Mouse (Mus musculus): Measurements from ENCODE around the gene Rftn1. TPM values are rescaled to one million over a fixed set of nuclear protein-coding genes. Genes with fewer than 3 reads are reported as not detected.

The Rftn1 gene
- total RNA-seq, 1 experiment from 2014 or later, result 33.6 TPM

DNA sequence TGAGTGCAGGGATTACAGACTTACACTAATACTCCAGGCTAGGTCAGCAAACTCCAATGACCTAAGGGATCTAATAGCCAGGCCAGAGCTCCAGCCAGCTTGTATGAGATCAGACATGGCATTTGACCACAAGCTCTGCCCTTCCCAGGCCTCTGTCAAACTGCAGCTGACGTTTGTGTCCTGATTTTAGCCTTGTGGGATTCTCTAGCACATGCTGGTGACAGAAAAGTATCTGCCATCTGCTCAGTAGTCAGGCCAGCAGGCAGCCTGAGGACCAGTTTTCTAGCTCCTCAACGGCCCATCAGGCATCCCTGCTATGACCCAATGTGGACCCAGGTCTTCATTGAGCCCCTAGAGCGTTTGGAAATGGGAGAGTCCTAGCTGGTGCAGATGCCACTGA is 188.3 kb downstream of the Rftn1 start:
- no peak for ATAC-seq (replicated peaks in 1 of 2; ENCODE audit: insufficient read depth in 1 of 2, low FRiP score in 2 of 2, low TSS enrichment in 1 of 2, low read depth in 1 of 2, poor library complexity in 2 of 2, severe bottlenecking in 2 of 2)

DNA sequence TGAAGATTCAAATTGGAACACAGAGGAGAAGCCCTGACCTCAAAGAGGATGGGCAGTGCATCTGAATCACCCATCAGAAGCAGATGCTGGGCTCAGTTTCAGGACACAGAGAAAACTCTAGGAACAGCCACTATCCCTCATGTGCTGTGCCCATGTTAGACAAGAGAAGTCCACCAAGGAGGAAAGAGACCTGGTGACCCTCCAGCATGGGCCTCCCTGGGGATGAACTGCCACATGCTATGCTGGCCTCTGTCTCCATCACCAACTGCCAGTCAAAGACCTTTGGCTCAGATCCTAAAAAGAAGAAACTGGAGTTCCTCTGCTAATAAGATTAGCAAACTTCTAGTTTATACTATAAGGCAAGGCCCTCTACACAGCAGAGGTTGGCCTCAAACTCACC is 188.7 kb downstream of the Rftn1 start:
- no peak for ATAC-seq (replicated peaks in 1 of 2; ENCODE audit: insufficient read depth in 1 of 2, low FRiP score in 2 of 2, low TSS enrichment in 1 of 2, low read depth in 1 of 2, poor library complexity in 2 of 2, severe bottlenecking in 2 of 2)

DNA sequence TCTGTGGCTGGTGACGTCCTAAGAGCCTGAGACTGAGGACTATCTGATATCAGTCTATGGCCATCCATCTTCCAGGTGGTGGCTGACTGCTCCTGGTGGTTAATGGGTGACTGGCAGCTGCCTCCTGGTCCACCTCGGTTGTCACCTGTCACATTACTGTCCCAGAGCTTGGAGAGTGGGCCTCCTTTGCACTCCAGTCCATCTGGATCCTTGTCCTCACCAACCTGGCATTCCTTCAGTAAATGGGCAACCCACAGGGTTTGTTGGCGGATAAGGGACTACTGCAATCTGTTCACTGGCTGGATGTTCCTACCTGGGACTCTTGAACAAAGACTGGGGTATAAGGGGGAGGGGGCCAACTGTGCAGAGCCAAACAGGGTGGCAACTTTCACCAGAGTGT is 189.9 kb downstream of the Rftn1 start:
- no peak for ATAC-seq (replicated peaks in 1 of 2; ENCODE audit: insufficient read depth in 1 of 2, low FRiP score in 2 of 2, low TSS enrichment in 1 of 2, low read depth in 1 of 2, poor library complexity in 2 of 2, severe bottlenecking in 2 of 2)

DNA sequence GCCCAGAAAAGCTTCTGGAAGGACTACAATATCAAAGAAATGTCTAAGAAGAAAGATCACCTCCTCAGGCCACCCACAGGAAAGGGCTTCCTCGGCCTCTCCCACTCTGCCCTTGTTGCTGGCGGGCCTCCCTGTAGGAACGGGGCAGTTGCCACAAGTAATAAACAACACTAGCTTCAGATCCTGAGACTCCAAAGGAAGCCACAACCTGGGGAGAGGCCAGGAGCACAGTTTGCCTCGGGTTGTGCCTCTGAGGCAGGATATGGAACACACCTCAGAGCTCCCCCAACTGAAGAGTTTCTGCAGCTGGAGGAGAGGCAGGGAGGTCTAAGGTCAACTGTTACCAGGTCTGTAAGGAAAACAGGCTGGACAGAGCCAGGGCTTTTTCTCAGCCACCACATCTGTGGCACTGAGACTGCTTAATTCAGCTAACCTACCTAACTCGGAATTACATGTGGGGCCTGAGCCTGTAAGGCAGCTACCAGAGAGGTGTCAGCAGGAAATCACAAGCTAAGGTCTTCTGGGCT is 193.8 kb downstream of the Rftn1 start:
- 0 out of 4 replicates have a peak, but pooled peaks of 1 of the 2 experiments have one; percentile 15 for ATAC-seq (replicated peaks in 1 of 2; ENCODE audit: insufficient read depth in 1 of 2, low FRiP score in 2 of 2, low TSS enrichment in 1 of 2, low read depth in 1 of 2, poor library complexity in 2 of 2, severe bottlenecking in 2 of 2)

DNA sequence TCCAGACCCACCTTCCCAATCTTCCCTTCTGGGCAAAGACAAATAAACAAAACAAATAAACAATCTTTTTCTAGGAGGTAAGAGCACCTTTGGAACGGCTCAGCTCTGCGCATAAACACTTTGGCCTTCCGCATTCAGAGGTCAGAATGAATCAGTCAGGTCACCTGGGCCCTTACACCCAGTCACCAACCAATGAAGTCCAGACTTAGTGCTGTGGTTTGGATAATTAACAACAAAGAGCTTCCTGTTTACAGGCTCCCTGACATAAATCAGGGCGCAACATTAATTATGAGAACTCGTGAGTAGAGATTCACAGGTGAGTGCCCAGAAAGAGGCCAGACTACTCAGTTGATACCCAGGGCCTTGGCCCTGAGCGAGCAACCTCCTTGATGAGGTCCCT is 194.4 kb downstream of the Rftn1 start:
- ATAC-seq (replicated peaks in 1 of 2; ENCODE audit: insufficient read depth in 1 of 2, low FRiP score in 2 of 2, low TSS enrichment in 1 of 2, low read depth in 1 of 2, poor library complexity in 2 of 2, severe bottlenecking in 2 of 2), result no peak

DNA sequence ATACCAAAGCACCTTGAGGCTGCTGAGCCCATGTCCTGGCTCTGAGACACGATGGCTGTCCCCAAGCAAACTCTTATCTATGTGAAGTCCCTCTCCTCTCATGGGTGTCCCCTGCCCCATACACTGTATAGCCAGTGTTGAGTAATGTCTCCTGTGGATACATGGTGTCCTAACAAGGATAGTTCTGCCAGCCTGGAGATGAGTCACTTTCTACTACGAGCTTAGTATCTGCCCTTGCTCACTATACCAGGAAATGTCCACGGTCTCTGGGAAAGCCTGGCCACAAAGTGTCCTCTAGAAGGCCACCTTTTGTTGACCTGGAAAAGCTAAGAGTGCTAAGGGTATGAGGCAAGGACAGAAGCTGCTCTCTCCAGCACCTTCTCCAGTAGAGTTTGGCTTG is 195.2 kb downstream of the Rftn1 start:
- no peak for ATAC-seq (replicated peaks in 1 of 2; ENCODE audit: insufficient read depth in 1 of 2, low FRiP score in 2 of 2, low TSS enrichment in 1 of 2, low read depth in 1 of 2, poor library complexity in 2 of 2, severe bottlenecking in 2 of 2)

DNA sequence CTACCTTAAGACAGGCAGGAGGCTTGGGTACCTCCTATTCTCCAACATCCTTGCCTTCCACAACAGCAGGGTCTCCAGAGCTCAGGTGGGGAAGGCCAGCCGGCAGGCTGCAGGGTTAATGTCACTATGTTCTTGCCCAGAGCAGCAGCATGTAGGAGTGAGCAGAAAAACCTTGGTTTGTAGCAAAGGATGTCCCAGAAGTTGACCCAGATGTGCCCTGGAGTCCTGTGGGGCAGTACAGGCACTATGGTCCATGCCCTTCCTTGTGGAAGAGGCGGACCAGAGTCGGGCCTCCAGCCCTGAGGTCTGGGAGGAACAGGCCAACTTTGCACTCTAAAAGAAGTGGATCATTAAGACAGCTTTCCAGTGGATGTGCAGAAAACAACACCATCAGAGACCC is 196.8 kb downstream of the Rftn1 start:
- no peak for ATAC-seq (replicated peaks in 1 of 2; ENCODE audit: insufficient read depth in 1 of 2, low FRiP score in 2 of 2, low TSS enrichment in 1 of 2, low read depth in 1 of 2, poor library complexity in 2 of 2, severe bottlenecking in 2 of 2)

DNA sequence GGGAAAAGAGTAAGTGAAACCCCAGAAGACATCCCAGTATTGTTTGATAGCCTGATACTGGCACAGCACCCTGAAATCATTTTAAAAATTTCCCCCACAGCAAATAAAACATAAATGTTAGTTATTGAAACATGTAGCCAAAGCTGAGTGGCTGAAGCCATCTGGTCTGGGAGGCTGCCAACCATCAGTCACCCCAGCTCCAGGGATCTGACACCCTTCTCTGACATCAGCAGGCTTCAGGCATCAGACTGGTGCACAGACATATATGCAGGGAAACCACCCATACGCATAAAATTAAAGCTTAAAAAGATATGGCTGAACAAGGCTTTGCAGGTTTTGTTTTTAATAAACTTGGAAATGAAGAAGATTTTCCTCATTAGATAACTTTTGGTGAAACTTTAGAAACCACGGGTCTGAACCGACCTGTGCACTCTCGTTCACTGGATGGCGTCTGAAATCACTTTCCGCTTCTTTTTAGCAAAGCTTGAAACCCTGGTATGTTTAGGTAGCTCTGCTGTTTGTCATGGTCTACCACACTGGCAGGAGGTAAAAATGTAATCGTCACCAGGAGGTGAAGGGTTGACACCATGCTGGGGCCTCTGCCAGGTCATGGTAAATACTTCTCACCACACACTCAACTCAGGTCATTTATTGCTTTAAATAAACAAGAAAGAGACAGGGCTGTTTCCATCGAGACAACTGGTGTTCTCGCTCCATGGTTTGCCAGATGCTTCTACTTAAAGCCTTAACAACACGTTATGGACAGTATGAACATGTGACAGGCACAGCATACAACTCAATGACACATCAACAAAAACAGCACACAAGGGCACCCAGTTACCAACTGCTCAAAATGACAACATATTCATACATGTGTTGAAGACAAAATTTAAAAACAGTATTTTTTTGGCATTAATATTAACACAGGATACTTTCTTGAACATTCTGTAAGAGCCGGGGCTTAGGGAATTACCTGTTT is 197.6 kb downstream of the Rftn1 start:
- ATAC-seq (replicated peaks in 1 of 2; ENCODE audit: insufficient read depth in 1 of 2, low FRiP score in 2 of 2, low TSS enrichment in 1 of 2, low read depth in 1 of 2, poor library complexity in 2 of 2, severe bottlenecking in 2 of 2), result no peak

DNA sequence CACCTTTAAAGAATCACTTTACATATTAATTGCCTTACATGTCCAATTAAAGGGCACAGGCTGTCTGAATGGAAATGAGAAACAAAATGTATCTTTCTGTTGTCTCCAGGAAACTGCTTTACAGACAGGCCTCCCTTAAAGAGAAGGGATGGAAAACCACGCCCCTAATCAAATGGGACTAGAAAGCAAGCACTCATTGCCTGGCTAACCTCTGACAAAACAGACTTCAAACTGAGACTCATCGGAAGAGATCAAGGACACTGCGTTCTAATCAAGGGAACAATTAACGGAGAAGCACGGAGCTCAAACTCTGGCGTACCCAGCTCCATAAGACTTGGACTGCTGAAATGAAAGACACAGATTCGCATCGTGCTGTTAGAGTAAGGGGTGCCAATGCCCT is 200.9 kb downstream of the Rftn1 start:
- no peak for ATAC-seq (replicated peaks in 1 of 2; ENCODE audit: insufficient read depth in 1 of 2, low FRiP score in 2 of 2, low TSS enrichment in 1 of 2, low read depth in 1 of 2, poor library complexity in 2 of 2, severe bottlenecking in 2 of 2)

DNA sequence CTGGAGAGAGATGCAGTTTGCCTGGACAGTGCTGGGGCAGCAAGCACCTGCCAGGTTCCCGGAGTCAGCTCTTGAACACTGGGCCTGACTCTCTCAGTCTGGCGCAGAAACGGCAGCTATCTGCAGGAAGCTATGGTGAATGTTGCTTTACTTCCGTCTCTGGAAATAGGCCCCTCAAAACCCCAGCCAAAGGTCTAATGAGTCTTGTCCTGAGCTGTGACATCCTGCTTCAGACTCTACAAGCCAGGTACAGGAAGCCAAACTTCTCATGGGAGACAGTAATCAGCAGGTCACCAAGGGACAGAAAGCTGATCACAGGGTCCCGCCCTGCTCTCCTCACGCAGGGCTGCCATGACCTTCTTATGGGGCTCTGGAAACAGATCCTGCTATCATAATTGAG is 203.4 kb downstream of the Rftn1 start:
- ATAC-seq (replicated peaks in 1 of 2; ENCODE audit: insufficient read depth in 1 of 2, low FRiP score in 2 of 2, low TSS enrichment in 1 of 2, low read depth in 1 of 2, poor library complexity in 2 of 2, severe bottlenecking in 2 of 2), result no peak

DNA sequence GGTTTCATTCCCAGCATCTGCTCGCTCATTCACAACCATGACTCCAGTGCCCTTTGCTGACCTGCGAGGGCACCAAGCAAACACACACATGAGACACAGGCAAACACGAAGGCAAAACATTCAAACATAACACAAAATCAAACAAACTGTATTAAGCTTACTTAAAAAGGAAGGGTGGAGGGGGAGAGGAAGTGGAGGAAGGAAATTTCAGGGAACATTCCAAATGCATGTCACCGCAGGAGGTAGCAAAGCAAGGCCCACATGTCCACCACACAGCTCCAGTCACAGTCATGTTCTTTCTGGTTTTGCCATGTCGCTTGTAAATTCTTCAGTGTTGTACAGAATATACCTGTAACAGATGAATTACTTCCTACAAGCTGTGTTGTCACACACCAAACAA is 207.0 kb downstream of the Rftn1 start:
- ATAC-seq (replicated peaks in 1 of 2; ENCODE audit: insufficient read depth in 1 of 2, low FRiP score in 2 of 2, low TSS enrichment in 1 of 2, low read depth in 1 of 2, poor library complexity in 2 of 2, severe bottlenecking in 2 of 2), result no peak

DNA sequence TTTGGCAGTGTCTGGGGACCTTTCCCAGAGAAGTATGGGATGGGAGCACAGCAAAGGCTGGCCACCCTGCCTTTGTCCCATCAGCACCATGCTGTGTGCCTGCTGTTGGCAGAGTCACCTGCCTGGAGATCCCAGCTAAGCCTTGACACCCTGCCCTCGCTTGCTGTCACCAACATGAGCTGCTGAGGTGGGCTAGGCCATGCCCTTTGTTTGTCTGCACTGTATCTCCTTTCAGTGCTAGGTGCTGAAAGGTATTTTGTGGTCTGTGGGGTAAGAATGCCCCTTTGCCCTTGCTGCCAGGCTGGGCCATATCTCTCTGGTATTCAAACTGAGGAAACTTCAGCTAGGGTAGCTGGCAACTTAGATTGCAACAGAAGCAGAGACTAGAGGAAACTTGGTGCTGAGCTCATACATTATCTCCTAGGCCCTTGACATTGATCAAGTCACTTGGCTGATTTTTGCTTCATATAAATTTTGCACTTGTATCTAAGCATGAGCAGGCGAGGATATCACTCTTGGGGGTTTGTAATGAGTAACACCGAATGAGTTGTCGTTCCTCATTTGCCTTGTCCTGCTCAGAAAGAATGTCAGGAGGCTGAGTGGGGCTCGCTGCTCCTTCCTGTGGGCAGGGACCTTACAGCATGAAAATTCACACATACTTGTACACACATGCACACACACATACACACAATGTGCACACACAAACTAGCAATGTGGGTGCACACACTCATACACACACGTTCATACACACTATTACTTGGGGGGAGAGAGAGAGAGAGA is 207.7 kb downstream of the Rftn1 start:
- no peak for ATAC-seq (replicated peaks in 1 of 2; ENCODE audit: insufficient read depth in 1 of 2, low FRiP score in 2 of 2, low TSS enrichment in 1 of 2, low read depth in 1 of 2, poor library complexity in 2 of 2, severe bottlenecking in 2 of 2)

DNA sequence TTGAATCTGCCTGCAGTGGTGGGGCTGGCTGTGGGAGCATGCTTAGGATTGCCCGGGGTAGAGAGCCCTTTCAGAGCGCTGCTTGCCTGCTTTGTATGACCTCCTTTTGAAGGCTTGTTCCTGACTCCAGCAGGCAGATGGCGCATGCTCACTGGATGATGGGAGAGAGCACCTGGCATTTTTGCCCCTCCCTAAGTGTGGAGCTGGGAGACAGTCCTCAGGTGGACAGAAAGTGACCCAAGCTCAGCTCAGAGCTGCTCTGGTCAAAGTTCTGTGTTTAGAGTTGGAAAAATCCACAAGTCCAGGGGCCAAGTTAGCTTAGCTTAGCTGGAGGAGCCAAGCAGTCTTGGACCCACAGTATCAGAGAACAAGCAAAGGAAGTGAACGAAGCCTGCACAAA is 208.9 kb downstream of the Rftn1 start:
- ATAC-seq (replicated peaks in 1 of 2; ENCODE audit: insufficient read depth in 1 of 2, low FRiP score in 2 of 2, low TSS enrichment in 1 of 2, low read depth in 1 of 2, poor library complexity in 2 of 2, severe bottlenecking in 2 of 2), result no peak

DNA sequence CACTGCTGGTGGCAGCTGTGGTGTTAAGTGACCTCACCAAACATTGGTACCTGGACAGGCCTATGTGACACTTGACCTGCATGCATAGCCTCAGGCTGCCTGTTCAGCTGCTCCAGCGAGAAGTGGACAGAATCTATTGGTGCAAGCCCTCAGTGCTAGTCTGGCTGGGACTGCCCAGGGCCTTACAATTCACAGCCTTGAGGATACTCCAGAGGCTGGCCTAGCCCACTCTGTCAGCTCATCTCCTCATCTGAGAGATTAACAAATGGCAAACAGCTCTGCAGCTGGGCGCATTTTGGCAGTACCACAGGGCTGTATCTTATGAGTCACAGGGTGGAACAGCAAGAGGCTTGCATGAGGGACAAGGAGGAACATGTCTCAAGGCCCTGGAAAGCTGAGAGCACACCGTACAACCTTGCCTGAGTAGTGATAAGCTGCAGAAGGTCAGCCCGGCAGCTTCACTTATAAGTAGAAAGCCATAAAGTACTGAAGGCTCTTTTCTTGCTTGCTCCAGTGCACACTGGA is 210.7 kb downstream of the Rftn1 start:
- ATAC-seq (replicated peaks in 1 of 2; ENCODE audit: insufficient read depth in 1 of 2, low FRiP score in 2 of 2, low TSS enrichment in 1 of 2, low read depth in 1 of 2, poor library complexity in 2 of 2, severe bottlenecking in 2 of 2), result no peak

DNA sequence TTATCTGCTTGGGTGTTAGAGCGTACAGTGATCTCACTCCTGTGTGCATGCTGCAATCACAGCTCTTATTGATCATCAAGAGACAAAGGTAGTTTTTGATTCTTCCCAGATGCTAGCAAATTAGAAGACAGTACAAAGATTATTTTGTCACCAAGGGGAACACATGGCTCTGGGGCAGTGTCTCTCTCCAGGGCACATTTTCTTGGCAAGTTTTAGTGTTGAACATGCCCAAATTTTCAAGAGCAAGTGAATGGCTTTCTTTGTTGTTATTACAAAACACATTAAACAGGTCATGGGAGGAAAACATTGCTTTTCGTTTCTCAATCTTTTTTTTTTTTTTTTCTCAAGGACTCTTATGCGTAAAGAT is 213.1 kb downstream of the Rftn1 start:
- ATAC-seq (replicated peaks in 1 of 2; ENCODE audit: insufficient read depth in 1 of 2, low FRiP score in 2 of 2, low TSS enrichment in 1 of 2, low read depth in 1 of 2, poor library complexity in 2 of 2, severe bottlenecking in 2 of 2), result no peak

DNA sequence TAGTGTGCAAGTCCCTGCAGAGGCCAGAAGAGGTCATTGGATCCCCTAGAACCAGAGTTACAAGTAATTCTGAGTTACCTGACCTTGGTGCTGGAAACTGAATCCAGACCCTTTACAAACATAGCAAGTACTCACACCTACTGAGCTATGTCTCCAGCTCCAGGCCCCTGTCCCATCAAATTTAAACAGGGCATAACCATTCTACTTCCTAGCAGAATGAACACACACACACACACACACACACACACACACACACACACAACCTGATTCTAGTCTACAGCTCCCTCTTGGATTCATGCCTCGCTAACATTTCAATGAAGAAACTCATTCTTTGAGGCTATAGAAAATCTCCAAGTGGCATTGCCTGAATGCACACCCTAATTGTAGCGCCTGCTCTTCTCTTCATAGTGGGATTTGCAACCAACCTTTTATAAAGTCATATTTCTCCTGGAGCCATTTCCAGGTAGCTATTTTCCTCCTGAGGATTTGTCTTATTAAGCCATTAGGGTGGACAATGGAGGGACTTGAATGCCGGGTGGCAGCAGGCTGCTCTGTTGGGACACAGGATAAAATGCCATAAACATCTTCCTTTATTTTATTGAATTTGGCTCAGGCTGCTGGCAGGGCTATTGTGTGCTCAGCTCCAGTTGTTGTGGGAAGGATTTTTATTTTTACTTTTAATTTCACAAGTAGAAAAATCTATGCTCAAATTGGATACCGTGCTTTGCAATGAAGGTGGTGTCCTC is 213.6 kb downstream of the Rftn1 start:
- no peak for ATAC-seq (replicated peaks in 1 of 2; ENCODE audit: insufficient read depth in 1 of 2, low FRiP score in 2 of 2, low TSS enrichment in 1 of 2, low read depth in 1 of 2, poor library complexity in 2 of 2, severe bottlenecking in 2 of 2)

DNA sequence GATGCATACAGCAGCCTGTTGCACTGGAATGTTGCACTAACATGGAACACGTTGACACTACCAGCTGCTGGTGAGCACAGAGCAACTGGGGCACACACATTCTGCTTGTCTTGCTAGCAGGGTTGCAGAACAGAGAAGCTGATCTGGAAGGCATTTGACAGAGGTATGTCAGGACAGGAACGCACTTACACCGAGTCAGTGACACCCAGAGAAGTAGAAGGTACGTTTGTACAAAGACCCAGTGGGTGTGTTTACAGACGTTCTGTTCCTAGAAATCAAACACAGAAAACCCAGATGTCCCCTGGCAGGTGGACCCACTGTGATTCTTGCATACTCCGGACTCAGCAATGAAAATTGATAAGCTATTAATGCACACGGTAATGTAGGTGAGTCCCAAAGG is 215.0 kb downstream of the Rftn1 start:
- ATAC-seq (replicated peaks in 1 of 2; ENCODE audit: insufficient read depth in 1 of 2, low FRiP score in 2 of 2, low TSS enrichment in 1 of 2, low read depth in 1 of 2, poor library complexity in 2 of 2, severe bottlenecking in 2 of 2), result no peak

All from hematopoietic stem cell, adult 5-6 weeks (primary cell).